Mouse (Mus musculus): Measurements from ENCODE around the gene Optc.

The Optc gene

GRCm38 (mm10) chr1:133918088-133918470, 10.3 kb upstream of the Optc start:
- no peak for DNase-seq (ENCODE audit: low spot score)

GRCm38 (mm10) chr1:133917456-133918087, 9.8 kb upstream of the Optc start:
- no peak for DNase-seq (ENCODE audit: low spot score)

GRCm38 (mm10) chr1:133915723-133916355, 8.0 kb upstream of the Optc start:
- no peak for DNase-seq (ENCODE audit: low spot score)

- DNase-seq (ENCODE audit: low spot score) = no peak
Measured at GRCm38 (mm10) chr1:133915115-133915514, 7.3 kb upstream of the Optc start.

GRCm38 (mm10) chr1:133913018-133913417, 5.2 kb upstream of the Optc start:
- no peak for DNase-seq (ENCODE audit: low spot score)

GRCm38 (mm10) chr1:133911456-133911855, 3.7 kb upstream of the Optc start:
- DNase-seq (ENCODE audit: low spot score) = no peak

- no peak for DNase-seq (ENCODE audit: low spot score)
Measured at GRCm38 (mm10) chr1:133911008-133911407, 3.2 kb upstream of the Optc start.

GRCm38 (mm10) chr1:133910108-133910507, 2.3 kb upstream of the Optc start:
- DNase-seq (ENCODE audit: low spot score) = no peak

- DNase-seq (ENCODE audit: low spot score) = no peak
Measured at GRCm38 (mm10) chr1:133908659-133909575, 1.1 kb upstream of the Optc start.

- DNase-seq (ENCODE audit: low spot score) = no peak
Measured at GRCm38 (mm10) chr1:133906420-133906819, 1.4 kb downstream of the Optc start.

- DNase-seq (ENCODE audit: low spot score) = no peak
Measured at GRCm38 (mm10) chr1:133900825-133901224, 7.0 kb downstream of the Optc start.

- no peak for DNase-seq (ENCODE audit: low spot score)
Measured at GRCm38 (mm10) chr1:133899043-133899542, 8.7 kb downstream of the Optc start.

GRCm38 (mm10) chr1:133897293-133897692, 10.5 kb downstream of the Optc start:
- DNase-seq (ENCODE audit: low spot score) = no peak

- no peak for DNase-seq (ENCODE audit: low spot score)
Measured at GRCm38 (mm10) chr1:133891489-133891888, 16.3 kb downstream of the Optc start.

GRCm38 (mm10) chr1:133889949-133890598, 17.7 kb downstream of the Optc start:
- no peak for DNase-seq (ENCODE audit: low spot score)

GRCm38 (mm10) chr1:133887538-133888250, 20.1 kb downstream of the Optc start:
- DNase-seq (ENCODE audit: low spot score) = no peak

GRCm38 (mm10) chr1:133887044-133887443, 20.8 kb downstream of the Optc start:
- DNase-seq (ENCODE audit: low spot score) = no peak

- no peak for DNase-seq (ENCODE audit: low spot score)
Measured at GRCm38 (mm10) chr1:133886431-133886830, 21.4 kb downstream of the Optc start.

GRCm38 (mm10) chr1:133885811-133886210, 22.0 kb downstream of the Optc start:
- no peak for DNase-seq (ENCODE audit: low spot score)

GRCm38 (mm10) chr1:133884746-133885145, 23.1 kb downstream of the Optc start:
- DNase-seq (ENCODE audit: low spot score) = no peak

GRCm38 (mm10) chr1:133884090-133884489, 23.7 kb downstream of the Optc start:
- no peak for DNase-seq (ENCODE audit: low spot score)

Measured in urinary bladder, postnatal 10 days (tissue).